Mouse (Mus musculus) kidney, postnatal 0 days (tissue): ENCODE data around the gene Xrcc4. TPM values are rescaled to one million over a fixed set of nuclear protein-coding genes. Genes with fewer than 3 reads are reported as not detected.

Experiments used
- ATAC-seq: fragments of 200-750 bp; cut with Nextera tagmentation; replicated peaks from 2 replicates; pipeline ENCODE4 v1.8.0; 2017; ENCODE audit warnings: low read depth, moderate number of reproducible peaks, moderate TSS enrichment, moderate library complexity; ENCODE audit not compliant: low FRiP score
- DNase-seq: peaks from one replicate; pipeline ENCODE4 v3.0.0-alpha.2; 2016; ENCODE audit warnings: low spot score
- H3K27ac ChIP-seq: fragments of 300-500 bp; sonication (generic); 2 replicates; pipeline ENCODE4 v1.5.1; 2014; ENCODE audit warnings: mild to moderate bottlenecking
- H3K27me3 ChIP-seq: fragments of 300-500 bp; sonication (generic); 2 replicates; pipeline ENCODE4 v1.6.1; 2014; ENCODE audit warnings: low read length, mixed read lengths; ENCODE audit not compliant: insufficient read depth
- H3K36me3 ChIP-seq: fragments of 300-500 bp; sonication (generic); 2 replicates; pipeline ENCODE4 v1.6.1; 2014; ENCODE audit warnings: low read length, mixed read lengths; ENCODE audit not compliant: insufficient read depth
- H3K4me1 ChIP-seq: fragments of 300-500 bp; sonication (generic); replicated peaks from 2 replicates; pipeline ENCODE4 v1.6.1; 2014; ENCODE audit warnings: antibody characterized with exemption, low read length, mixed read lengths; ENCODE audit not compliant: insufficient read depth
- H3K4me2 ChIP-seq: fragments of 300-500 bp; sonication (generic); 2 replicates; pipeline ENCODE4 v1.6.1; 2014; ENCODE audit warnings: mild to moderate bottlenecking, low read length, moderate library complexity, mixed read lengths
- H3K4me3 ChIP-seq: fragments of 300-500 bp; sonication (generic); replicated peaks from 2 replicates; pipeline ENCODE4 v1.5.1; 2014; ENCODE audit warnings: low read depth, low read length
- H3K9ac ChIP-seq: fragments of 300-500 bp; sonication (generic); 2 replicates; pipeline ENCODE4 v1.6.1; 2014; ENCODE audit warnings: low read depth, low read length
- H3K9me3 ChIP-seq: fragments of 300-500 bp; sonication (generic); replicated peaks from 2 replicates; pipeline ENCODE4 v1.6.1; 2016; ENCODE audit warnings: low read length, inconsistent platforms, mixed read lengths
- CTCF ChIP-seq: IDR thresholded peaks from 2 replicates; pipeline ENCODE4 v1.5.1; 2016; ENCODE audit warnings: antibody characterized with exemption, low read depth, mild to moderate bottlenecking, moderate library complexity
- WGBS: fragments of 180-500 bp; shearing (Covaris S2); extraction: QIAGEN DNeasy Blood & Tissue Kit; methylation state at CpG from one replicate; pipeline ENCODE4 v1.1.7; 2014; 5-methylcytosine and 5-hydroxymethylcytosine counted together
- polyA plus RNA-seq: library from polyadenylated mRNA; unstranded; fragments of >200 nt; fragmentation: Nextera tagmentation; extraction: Ambion mirVana; gene quantifications from 2 replicates; pipeline ENCODE4 v1.2.1, GENCODE M21; 2015

Gene Xrcc4
- polyA plus RNA-seq, 1 experiment from 2014 or later = 20.8 TPM

- ATAC-seq (no peak), DNase-seq (no peak)
- Histone ChIP-seq H3K9ac (no peak overlapping the region), H3K4me1 (no peaks in the 10 kb centered on the region), H3K4me3 (no peak overlapping the region), H3K36me3 (no peaks in the 10 kb centered on the region), H3K4me2 (no peak overlapping the region), H3K27ac (no peak overlapping the region), H3K9me3 (no peaks in the 10 kb centered on the region), H3K27me3 (no peaks in the 10 kb centered on the region)
- 70% methylated on average over 3 of the region's 3 CpGs for WGBS
- no peak for TF ChIP-seq CTCF
Observed at GRCm38 (mm10) chr13:90030911-90031310, 58.5 kb downstream of the Xrcc4 start.

GRCm38 (mm10) chr13:90012620-90013019 lies 76.8 kb downstream of the Xrcc4 start:
- no peak overlapping the region for H3K4me2 ChIP-seq
- H3K27ac ChIP-seq = no peak overlapping the region
- 67% methylated on average over 3 of the region's 3 CpGs for WGBS

GRCm38 (mm10) chr13:90012198-90012597 lies 77.2 kb downstream of the Xrcc4 start:
- H3K27ac ChIP-seq = no peak overlapping the region

More at GRCm38 (mm10) chr13:90012620-90013019, 76.8 kb downstream of the Xrcc4 start:
- DNase-seq = no peak
- H3K36me3 ChIP-seq = no peaks in the 10 kb centered on the region
- no peaks in the 10 kb centered on the region for H3K27me3 ChIP-seq
- no peak for ATAC-seq
- no peak overlapping the region for H3K4me3 ChIP-seq
- H3K9ac ChIP-seq = no peak overlapping the region
- no peaks in the 10 kb centered on the region for H3K4me1 ChIP-seq
- TF ChIP-seq CTCF = no peak
- H3K9me3 ChIP-seq = no peaks in the 10 kb centered on the region

GRCm38 (mm10) chr13:90011129-90011528 lies 78.3 kb downstream of the Xrcc4 start:
- no peak for ATAC-seq
- WGBS = 84% methylated on average over 8 of the region's 8 CpGs

More at GRCm38 (mm10) chr13:90012198-90012597, 77.2 kb downstream of the Xrcc4 start:
- 57% methylated on average over 8 of the region's 8 CpGs for WGBS
- TF ChIP-seq CTCF = no peak
- H3K27me3 ChIP-seq = no peaks in the 10 kb centered on the region
- DNase-seq (no peak), ATAC-seq (no peak)
- no peak overlapping the region for H3K9ac ChIP-seq
- no peak overlapping the region for H3K4me3 ChIP-seq
- H3K9me3 ChIP-seq = no peaks in the 10 kb centered on the region
- H3K4me2 ChIP-seq = no peak overlapping the region
- no peaks in the 10 kb centered on the region for H3K36me3 ChIP-seq
- H3K4me1 ChIP-seq = no peaks in the 10 kb centered on the region

GRCm38 (mm10) chr13:90009786-90010185 lies 79.6 kb downstream of the Xrcc4 start:
- TF ChIP-seq CTCF = no peak

More at GRCm38 (mm10) chr13:90011129-90011528, 78.3 kb downstream of the Xrcc4 start:
- TF ChIP-seq CTCF = no peak
- Histone ChIP-seq H3K9ac (no peak overlapping the region), H3K27ac (no peak overlapping the region), H3K4me3 (no peak overlapping the region), H3K27me3 (no peaks in the 10 kb centered on the region), H3K4me2 (no peak overlapping the region), H3K36me3 (no peaks in the 10 kb centered on the region), H3K4me1 (no peaks in the 10 kb centered on the region), H3K9me3 (no peaks in the 10 kb centered on the region)
- no peak for DNase-seq

GRCm38 (mm10) chr13:90005561-90005960 lies 83.8 kb downstream of the Xrcc4 start:
- H3K4me2 ChIP-seq = no peak overlapping the region
- no peak overlapping the region for H3K4me3 ChIP-seq
- WGBS = 95% methylated on average over 1 of the region's 1 CpGs
- no peaks in the 10 kb centered on the region for H3K27me3 ChIP-seq
- H3K4me1 ChIP-seq = no peaks in the 10 kb centered on the region
- no peak for DNase-seq
- H3K27ac ChIP-seq = no peak overlapping the region
- H3K9me3 ChIP-seq = no peaks in the 10 kb centered on the region
- no peak for ATAC-seq
- no peak overlapping the region for H3K9ac ChIP-seq
- H3K36me3 ChIP-seq = no peaks in the 10 kb centered on the region
- TF ChIP-seq CTCF = no peak

More at GRCm38 (mm10) chr13:90009786-90010185, 79.6 kb downstream of the Xrcc4 start:
- H3K27ac ChIP-seq = no peak overlapping the region
- H3K9ac ChIP-seq = no peak overlapping the region
- ATAC-seq = no peak
- peak; percentile 28 for DNase-seq
- no peaks in the 10 kb centered on the region for H3K27me3 ChIP-seq
- no peaks in the 10 kb centered on the region for H3K9me3 ChIP-seq
- H3K36me3 ChIP-seq = no peaks in the 10 kb centered on the region
- no peak overlapping the region for H3K4me2 ChIP-seq
- no peak overlapping the region for H3K4me3 ChIP-seq
- no peaks in the 10 kb centered on the region for H3K4me1 ChIP-seq

GRCm38 (mm10) chr13:89997531-89997930 lies 91.9 kb downstream of the Xrcc4 start:
- Histone ChIP-seq H3K36me3 (no peaks in the 10 kb centered on the region), H3K9me3 (no peaks in the 10 kb centered on the region), H3K9ac (no peak overlapping the region), H3K27me3 (no peaks in the 10 kb centered on the region), H3K27ac (no peak overlapping the region), H3K4me1 (no peaks in the 10 kb centered on the region), H3K4me3 (no peak overlapping the region), H3K4me2 (no peak overlapping the region)
- ATAC-seq = no peak
- TF ChIP-seq CTCF = no peak
- no peak for DNase-seq
